Mouse (Mus musculus): ENCODE results near the gene Aldh16a1. TPM values are rescaled to one million over a fixed set of nuclear protein-coding genes. Genes with fewer than 3 reads are reported as not detected.
A peak's percentile ranks its signal among the peaks of the same experiment; 100 is the strongest.
"Not testable (repeated sequence)": the region's sequence is repeated elsewhere in the genome, so short reads cannot be mapped to it uniquely, and the experiment has no call there.

Aldh16a1 gene
- polyA plus RNA-seq, 1 experiment = 25.0 TPM

DNA sequence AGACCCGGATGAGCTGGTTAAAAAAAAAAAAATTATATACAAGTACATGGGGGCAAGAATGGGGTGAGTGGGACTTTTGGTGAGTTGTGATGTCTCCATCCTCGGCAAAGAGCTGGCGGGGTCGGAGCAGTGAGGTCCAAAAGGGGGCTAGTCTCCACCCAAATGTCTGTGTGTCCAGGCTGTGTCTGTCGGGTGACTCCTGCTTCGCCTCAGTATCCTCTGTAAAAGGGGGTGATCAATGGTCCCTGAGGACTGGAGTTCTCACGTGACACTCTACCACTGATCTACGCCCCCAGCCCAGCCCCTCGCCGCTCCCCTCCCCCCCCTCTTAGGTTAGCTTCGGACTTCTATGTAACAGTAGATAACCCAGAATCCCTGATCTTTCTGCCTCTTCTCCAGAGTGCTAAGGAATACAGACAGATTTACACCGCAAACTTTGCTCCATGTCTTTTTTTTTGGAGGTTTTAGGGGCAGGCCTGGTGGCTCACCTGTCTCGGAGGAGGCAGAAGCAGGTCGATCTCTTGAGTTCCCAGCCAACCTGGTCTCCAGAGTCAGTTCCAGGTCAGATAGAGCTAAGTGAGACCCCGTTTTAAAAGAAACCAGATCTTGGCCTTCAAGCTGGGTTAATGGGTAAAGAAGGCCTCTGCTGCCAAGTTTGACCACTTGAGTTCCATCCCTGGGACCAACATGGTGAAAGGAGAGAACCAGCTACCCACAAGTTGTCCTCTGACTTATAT lies 24.4 kb downstream of the Aldh16a1 start:
- TF ChIP-seq CTCF (IDR thresholded peaks at IDR 0.05; ENCODE audit: borderline replicate concordance, insufficient read depth, low read length) = no peak
- TF ChIP-seq POLR2A (IDR thresholded peaks at IDR 0.05; ENCODE audit: low read depth, low read length) = no peak
- no peaks in the 10 kb centered on the region for H3K4me1 ChIP-seq (ENCODE audit: control insufficient read depth, insufficient read depth, low read length)
- H3K4me3 ChIP-seq (ENCODE audit: insufficient read depth, low read length) = peak overlapping the region; percentile 45
- H3K27ac ChIP-seq (ENCODE audit: insufficient read depth, low read length) = peak overlapping the region; percentile 95

GRCm38 (mm10) chr7:45129318-45129717 lies 25.1 kb downstream of the Aldh16a1 start:
- peak overlapping the region; percentile 95 for H3K27ac ChIP-seq (ENCODE audit: insufficient read depth, low read length)
- TF ChIP-seq POLR2A (IDR thresholded peaks at IDR 0.05; ENCODE audit: low read depth, low read length) = peak; percentile 45
- TF ChIP-seq CTCF (IDR thresholded peaks at IDR 0.05; ENCODE audit: borderline replicate concordance, insufficient read depth, low read length) = no peak
- H3K4me1 ChIP-seq (ENCODE audit: control insufficient read depth, insufficient read depth, low read length) = no peaks in the 10 kb centered on the region
- H3K4me3 ChIP-seq (ENCODE audit: insufficient read depth, low read length) = peak overlapping the region; percentile 45

DNA sequence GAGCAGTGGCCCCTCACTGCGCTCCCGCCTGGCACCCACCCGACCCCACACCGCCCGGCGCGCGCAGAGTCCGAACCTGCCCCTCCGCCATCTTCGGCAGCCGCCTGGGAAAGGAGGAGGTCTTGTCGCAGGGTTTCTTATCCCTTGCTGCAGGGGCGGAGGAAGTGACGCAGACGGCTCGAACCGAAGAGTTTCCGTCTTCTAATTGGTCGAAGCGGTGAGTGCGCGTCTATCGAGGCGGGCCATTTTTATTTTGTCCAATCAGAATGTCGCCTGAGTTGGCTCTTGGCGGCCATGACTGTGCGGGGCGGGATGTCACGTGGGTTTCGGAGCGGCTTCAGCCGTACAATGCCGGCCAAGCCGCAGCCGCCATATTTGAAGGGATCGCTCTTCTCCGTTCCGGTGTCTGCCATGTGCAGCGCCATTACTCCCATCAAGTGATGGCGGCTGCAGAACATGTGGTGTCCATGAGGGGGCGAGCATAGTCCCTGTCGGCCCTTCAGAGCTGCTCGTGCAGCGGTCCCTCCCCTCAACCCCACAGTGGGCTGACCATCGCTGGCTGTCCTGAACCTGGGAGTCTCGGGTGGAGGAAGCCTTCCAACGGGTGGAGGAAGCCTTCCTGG lies 25.6 kb downstream of the Aldh16a1 start, which contains the start of gene Rpl13a:
Gene Rpl13a, minus strand, starts transcription at position 138 of the 623 bp plus-strand sequence.
- no peaks in the 10 kb centered on the region for H3K4me1 ChIP-seq (ENCODE audit: control insufficient read depth, insufficient read depth, low read length)
- peak within 1 kb of the TSS; percentile 95 for H3K27ac ChIP-seq (ENCODE audit: insufficient read depth, low read length)
- TF ChIP-seq CTCF (IDR thresholded peaks at IDR 0.05; ENCODE audit: borderline replicate concordance, insufficient read depth, low read length) (peak; percentile 77; the same call in 1 of the 2 replicates), POLR2A (IDR thresholded peaks at IDR 0.05; ENCODE audit: low read depth, low read length) (peak; percentile 97)
- H3K4me3 ChIP-seq (ENCODE audit: insufficient read depth, low read length) = peak within 1 kb of the TSS; percentile 99

- TF ChIP-seq POLR2A (IDR thresholded peaks at IDR 0.05; ENCODE audit: low read depth, low read length) (peak; percentile 42; the same call in 1 of the 2 replicates), CTCF (IDR thresholded peaks at IDR 0.05; ENCODE audit: borderline replicate concordance, insufficient read depth, low read length) (no peak)
- H3K4me1 ChIP-seq (ENCODE audit: control insufficient read depth, insufficient read depth, low read length) = no peaks in the 10 kb centered on the region
- peak overlapping the region; percentile 99 for H3K4me3 ChIP-seq (ENCODE audit: insufficient read depth, low read length)
- H3K27ac ChIP-seq (ENCODE audit: insufficient read depth, low read length) = peak overlapping the region; percentile 77
Measured at GRCm38 (mm10) chr7:45127700-45128224, 26.6 kb downstream of the Aldh16a1 start.

DNA sequence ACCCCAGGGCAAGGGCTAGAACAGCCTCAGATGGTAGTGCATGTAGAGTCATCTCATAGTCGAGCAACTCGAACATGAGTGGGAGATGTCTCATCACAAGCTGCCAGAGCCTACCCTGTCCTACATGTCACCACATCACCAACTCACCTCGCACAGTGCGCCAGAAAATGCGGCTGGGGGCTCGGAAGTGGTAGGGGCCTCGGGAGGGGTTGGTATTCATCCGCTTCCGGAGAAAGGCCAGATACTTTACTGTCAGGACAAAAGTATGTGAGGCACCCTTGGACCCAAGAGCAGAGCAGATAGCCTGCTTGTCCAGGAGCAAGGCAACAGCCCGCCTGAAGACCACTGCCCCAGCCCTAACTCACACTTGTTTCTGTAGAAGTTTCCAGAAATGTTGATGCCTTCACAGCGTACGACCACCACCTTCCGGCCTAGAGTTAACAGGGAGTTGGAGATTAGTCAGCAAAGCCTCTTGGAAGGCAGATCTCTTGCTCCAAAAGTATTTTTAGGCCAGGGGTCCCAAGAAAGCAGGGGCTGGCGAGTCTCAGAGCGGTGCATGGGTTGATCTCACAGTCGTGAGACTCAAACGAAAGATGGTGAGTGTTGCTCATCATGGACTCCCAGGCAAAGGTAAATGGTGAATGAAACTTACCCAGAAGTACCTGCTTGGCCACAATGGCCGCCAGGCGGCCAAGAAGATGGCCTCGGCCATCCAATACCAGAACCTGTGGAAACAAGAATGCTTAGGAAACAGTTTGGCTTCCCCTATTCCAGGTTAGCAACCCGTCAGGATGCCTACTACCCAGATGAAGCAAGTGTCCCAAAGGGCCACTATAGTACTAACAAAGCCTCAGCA lies 27.3 kb downstream of the Aldh16a1 start:
- TF ChIP-seq POLR2A (IDR thresholded peaks at IDR 0.05; ENCODE audit: low read depth, low read length) (peak; percentile 12; the same call in 1 of the 2 replicates), CTCF (IDR thresholded peaks at IDR 0.05; ENCODE audit: borderline replicate concordance, insufficient read depth, low read length) (no peak)
- peak overlapping the region; percentile 99 for H3K4me3 ChIP-seq (ENCODE audit: insufficient read depth, low read length)
- 0 out of 2 replicates have a peak, but pooled peaks cover under 1% of the 10 kb centered on the region for H3K4me1 ChIP-seq (ENCODE audit: control insufficient read depth, insufficient read depth, low read length)
- peak overlapping the region; percentile 77 for H3K27ac ChIP-seq (ENCODE audit: insufficient read depth, low read length)

- Histone ChIP-seq H3K4me1 (ENCODE audit: control insufficient read depth, insufficient read depth, low read length) (0 out of 2 replicates have a peak, but pooled peaks cover 5% of the 10 kb centered on the region), H3K27ac (ENCODE audit: insufficient read depth, low read length) (peak overlapping the region; percentile 77), H3K4me3 (ENCODE audit: insufficient read depth, low read length) (peak overlapping the region; percentile 99)
- TF ChIP-seq CTCF (IDR thresholded peaks at IDR 0.05; ENCODE audit: borderline replicate concordance, insufficient read depth, low read length) = no peak
- no peak for TF ChIP-seq POLR2A (IDR thresholded peaks at IDR 0.05; ENCODE audit: low read depth, low read length)
Measured at GRCm38 (mm10) chr7:45126147-45126843, 28.1 kb downstream of the Aldh16a1 start.

DNA sequence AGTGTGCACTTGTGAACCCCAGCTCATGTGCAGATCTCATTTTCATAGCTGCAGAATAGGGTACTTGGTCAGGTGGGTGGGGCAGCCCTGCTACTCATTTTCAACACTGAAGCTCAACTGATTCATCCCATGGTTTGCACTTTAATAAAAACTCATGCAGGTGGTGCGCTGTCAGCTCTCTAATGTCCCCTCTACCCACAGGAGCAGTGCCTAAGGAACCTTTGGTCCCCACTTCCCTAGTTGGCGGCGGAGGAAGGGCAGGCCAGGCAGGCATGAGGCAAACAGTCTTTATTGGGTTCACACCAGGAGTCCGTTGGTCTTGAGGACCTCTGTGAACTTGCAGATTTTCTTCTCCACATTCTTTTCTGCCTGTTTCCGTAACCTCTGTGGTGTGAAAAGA lies 28.7 kb downstream of the Aldh16a1 start:
- H3K4me3 ChIP-seq (ENCODE audit: insufficient read depth, low read length) = peak overlapping the region; percentile 99
- not testable (repeated sequence) for H3K4me1 ChIP-seq (ENCODE audit: control insufficient read depth, insufficient read depth, low read length)
- H3K27ac ChIP-seq (ENCODE audit: insufficient read depth, low read length) = peak overlapping the region; percentile 77; the same call in 1 of the 2 replicates

DNA sequence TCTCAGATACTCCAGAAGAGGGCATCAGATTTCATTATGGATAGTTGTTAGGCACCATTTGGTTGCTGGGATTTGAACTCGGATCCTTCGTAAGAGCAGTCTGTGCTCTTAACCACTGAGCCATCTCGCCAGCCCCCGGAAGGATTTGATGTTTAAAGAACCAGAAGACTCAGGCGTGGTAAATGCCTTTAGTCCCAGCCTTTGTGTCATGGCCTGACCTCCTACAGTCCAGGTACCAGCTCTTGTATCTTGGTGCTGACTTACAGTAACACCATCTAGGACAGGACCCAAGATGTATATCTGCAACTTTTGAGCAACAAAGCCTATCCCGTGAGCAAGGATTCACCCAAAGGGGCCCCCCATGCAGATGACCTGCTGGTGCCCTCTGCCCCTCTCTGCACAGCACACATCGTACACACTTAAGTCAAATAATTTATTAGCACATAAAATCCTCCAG lies 29.2 kb downstream of the Aldh16a1 start:
- Histone ChIP-seq H3K4me1 (ENCODE audit: control insufficient read depth, insufficient read depth, low read length) (0 out of 2 replicates have a peak, but pooled peaks cover 5% of the 10 kb centered on the region), H3K27ac (ENCODE audit: insufficient read depth, low read length) (no peak overlapping the region), H3K4me3 (ENCODE audit: insufficient read depth, low read length) (peak overlapping the region; percentile 99; the same call in 1 of the 2 replicates)
- TF ChIP-seq POLR2A (IDR thresholded peaks at IDR 0.05; ENCODE audit: low read depth, low read length) (peak; percentile 14; the same call in 1 of the 2 replicates), CTCF (IDR thresholded peaks at IDR 0.05; ENCODE audit: borderline replicate concordance, insufficient read depth, low read length) (no peak)
